Mouse (Mus musculus): ENCODE measurements at regions not wholly inside any gene's neighbourhood (a gene's known extent, or its start where the extent isn't known, plus 50 kb on each side); places are given as distances from the start of the nearest gene placed in this dataset.

DNA sequence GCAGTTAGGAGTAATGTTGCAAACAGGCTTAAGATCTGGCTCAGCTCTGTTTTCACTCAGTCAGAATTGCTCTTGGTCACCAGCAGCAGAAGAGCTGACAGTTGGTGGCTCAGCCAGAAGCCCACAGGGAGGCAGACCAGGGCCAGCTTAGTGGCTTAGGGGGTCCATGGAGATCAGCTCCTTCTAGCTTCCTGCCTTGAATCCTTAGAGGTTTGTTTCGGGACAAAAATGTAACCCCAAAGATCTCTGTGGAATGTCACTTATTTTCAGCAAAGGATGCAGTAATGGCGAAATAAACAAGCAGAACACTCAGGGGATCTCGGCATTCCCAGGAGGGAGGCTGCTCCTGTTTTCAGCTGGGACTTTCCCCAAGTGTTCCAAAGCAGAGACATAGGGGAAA, 247.8 kb downstream of the 1500009L16Rik start:
- DNase-seq (ENCODE audit: low read depth): no peak
- TF ChIP-seq CTCF (IDR thresholded peaks at IDR 0.05; ENCODE audit: borderline replicate concordance, extremely low read depth, insufficient read depth, insufficient read length): no peak
- TF ChIP-seq POLR2A (IDR thresholded peaks at IDR 0.05; ENCODE audit: borderline replicate concordance, extremely low read depth, insufficient read depth, insufficient read length, poor library complexity, severe bottlenecking): no peak

- TF ChIP-seq CTCF (IDR thresholded peaks at IDR 0.05; ENCODE audit: borderline replicate concordance, extremely low read depth, insufficient read depth, insufficient read length): no peak
- TF ChIP-seq POLR2A (IDR thresholded peaks at IDR 0.05; ENCODE audit: borderline replicate concordance, extremely low read depth, insufficient read depth, insufficient read length, poor library complexity, severe bottlenecking): no peak
- no peak for DNase-seq (ENCODE audit: low read depth)
Observed at GRCm38 (mm10) chr10:83974548-83974947, 251.9 kb downstream of the 1500009L16Rik start.

- no peak for TF ChIP-seq POLR2A (IDR thresholded peaks at IDR 0.05; ENCODE audit: borderline replicate concordance, extremely low read depth, insufficient read depth, insufficient read length, poor library complexity, severe bottlenecking)
- TF ChIP-seq CTCF (IDR thresholded peaks at IDR 0.05; ENCODE audit: borderline replicate concordance, extremely low read depth, insufficient read depth, insufficient read length): no peak
- DNase-seq (ENCODE audit: low read depth): peak; percentile 46
Observed at GRCm38 (mm10) chr10:83976548-83976947, 253.9 kb downstream of the 1500009L16Rik start.

DNA sequence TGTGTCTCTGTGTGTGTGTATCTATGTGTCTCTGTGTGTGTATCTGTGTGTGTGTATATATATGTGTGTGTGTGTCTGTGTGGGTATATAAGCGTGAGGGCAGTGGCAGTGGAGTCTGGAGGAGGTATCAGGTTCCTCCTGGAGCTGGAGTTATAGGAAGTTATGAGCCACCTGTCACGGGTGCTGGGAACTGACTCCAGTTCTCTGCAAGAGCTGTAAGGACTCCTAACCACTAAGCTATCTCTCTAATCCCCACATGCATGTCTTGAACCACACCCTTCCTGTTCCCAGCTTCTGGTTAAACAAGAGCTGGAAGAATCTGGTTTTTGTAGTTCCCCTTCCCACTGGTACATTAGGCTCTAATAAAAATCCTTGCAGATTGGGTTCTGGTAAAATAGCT, 257.3 kb downstream of the 1500009L16Rik start:
- TF ChIP-seq POLR2A (IDR thresholded peaks at IDR 0.05; ENCODE audit: borderline replicate concordance, extremely low read depth, insufficient read depth, insufficient read length, poor library complexity, severe bottlenecking) (no peak), CTCF (IDR thresholded peaks at IDR 0.05; ENCODE audit: borderline replicate concordance, extremely low read depth, insufficient read depth, insufficient read length) (no peak)
- no peak for DNase-seq (ENCODE audit: low read depth)

- DNase-seq (ENCODE audit: low read depth): peak; percentile 81
- no peak for TF ChIP-seq CTCF (IDR thresholded peaks at IDR 0.05; ENCODE audit: borderline replicate concordance, extremely low read depth, insufficient read depth, insufficient read length)
- TF ChIP-seq POLR2A (IDR thresholded peaks at IDR 0.05; ENCODE audit: borderline replicate concordance, extremely low read depth, insufficient read depth, insufficient read length, poor library complexity, severe bottlenecking): no peak
Observed at GRCm38 (mm10) chr10:83984697-83985415, 262.2 kb downstream of the 1500009L16Rik start.

- TF ChIP-seq CTCF (IDR thresholded peaks at IDR 0.05; ENCODE audit: borderline replicate concordance, extremely low read depth, insufficient read depth, insufficient read length) (no peak), POLR2A (IDR thresholded peaks at IDR 0.05; ENCODE audit: borderline replicate concordance, extremely low read depth, insufficient read depth, insufficient read length, poor library complexity, severe bottlenecking) (no peak)
- DNase-seq (ENCODE audit: low read depth): no peak
Observed at GRCm38 (mm10) chr10:83992577-83993305, 270.1 kb downstream of the 1500009L16Rik start.

DNA sequence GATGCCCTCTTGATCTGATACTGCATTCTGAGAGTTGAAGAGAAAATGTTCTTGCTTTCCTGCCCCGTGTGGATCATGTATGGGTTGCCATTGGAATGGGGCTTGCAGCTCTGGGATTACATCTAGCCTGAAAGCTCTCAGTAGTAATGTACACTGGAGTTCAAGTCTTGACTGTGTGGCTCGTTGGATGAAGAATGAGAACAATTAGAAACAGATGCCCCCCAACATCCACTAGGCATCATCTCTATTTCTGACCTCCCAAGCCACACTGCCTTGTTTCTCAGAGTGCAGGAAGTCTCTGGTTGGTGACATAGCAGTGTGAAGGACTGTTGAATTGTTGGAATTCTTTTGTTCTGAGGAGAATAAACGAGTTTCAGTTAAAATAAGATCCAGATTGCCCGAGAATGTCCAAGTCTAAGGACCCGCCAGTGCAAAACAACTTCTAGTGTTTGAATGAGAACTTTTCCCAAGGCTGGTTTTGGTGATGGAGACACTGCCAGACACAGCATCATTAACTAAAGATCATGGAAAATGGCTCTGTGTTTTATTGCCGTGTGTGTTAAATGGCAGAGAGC, 272.4 kb downstream of the 1500009L16Rik start:
- DNase-seq (ENCODE audit: low read depth): no peak
- TF ChIP-seq CTCF (IDR thresholded peaks at IDR 0.05; ENCODE audit: borderline replicate concordance, extremely low read depth, insufficient read depth, insufficient read length) (no peak), POLR2A (IDR thresholded peaks at IDR 0.05; ENCODE audit: borderline replicate concordance, extremely low read depth, insufficient read depth, insufficient read length, poor library complexity, severe bottlenecking) (no peak)

DNA sequence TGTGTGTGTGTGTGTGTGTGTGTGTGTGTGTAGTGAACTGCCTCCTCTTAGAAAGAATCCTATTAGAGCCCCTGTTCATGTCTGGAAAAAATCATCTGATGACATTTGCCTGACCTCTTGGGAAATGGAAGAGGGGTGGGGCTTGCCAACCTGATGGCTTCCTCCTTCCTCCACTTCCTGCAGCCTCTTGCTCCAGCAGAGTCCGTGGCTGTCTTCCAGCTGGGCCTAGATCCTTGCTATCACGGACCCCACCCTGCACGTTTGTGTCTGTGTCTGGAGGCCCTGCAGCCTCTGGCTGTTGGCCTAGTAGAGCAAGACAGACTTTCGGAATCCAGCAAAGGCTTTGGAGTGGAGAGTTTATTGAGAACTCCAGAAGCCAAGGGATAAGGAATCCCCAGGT, 273.2 kb downstream of the 1500009L16Rik start:
- no peak for DNase-seq (ENCODE audit: low read depth)
- TF ChIP-seq POLR2A (IDR thresholded peaks at IDR 0.05; ENCODE audit: borderline replicate concordance, extremely low read depth, insufficient read depth, insufficient read length, poor library complexity, severe bottlenecking): no peak
- no peak for TF ChIP-seq CTCF (IDR thresholded peaks at IDR 0.05; ENCODE audit: borderline replicate concordance, extremely low read depth, insufficient read depth, insufficient read length)

- TF ChIP-seq CTCF (IDR thresholded peaks at IDR 0.05; ENCODE audit: borderline replicate concordance, extremely low read depth, insufficient read depth, insufficient read length) (peak; percentile 20; the same call in 1 of the 2 replicates), POLR2A (IDR thresholded peaks at IDR 0.05; ENCODE audit: borderline replicate concordance, extremely low read depth, insufficient read depth, insufficient read length, poor library complexity, severe bottlenecking) (no peak)
- no peak for DNase-seq (ENCODE audit: low read depth)
Observed at GRCm38 (mm10) chr10:83996489-83996888, 273.8 kb downstream of the 1500009L16Rik start.

- DNase-seq (ENCODE audit: low read depth): no peak
- no peak for TF ChIP-seq POLR2A (IDR thresholded peaks at IDR 0.05; ENCODE audit: borderline replicate concordance, extremely low read depth, insufficient read depth, insufficient read length, poor library complexity, severe bottlenecking)
- no peak for TF ChIP-seq CTCF (IDR thresholded peaks at IDR 0.05; ENCODE audit: borderline replicate concordance, extremely low read depth, insufficient read depth, insufficient read length)
Observed at GRCm38 (mm10) chr10:84000436-84001208, 278.0 kb downstream of the 1500009L16Rik start.

DNA sequence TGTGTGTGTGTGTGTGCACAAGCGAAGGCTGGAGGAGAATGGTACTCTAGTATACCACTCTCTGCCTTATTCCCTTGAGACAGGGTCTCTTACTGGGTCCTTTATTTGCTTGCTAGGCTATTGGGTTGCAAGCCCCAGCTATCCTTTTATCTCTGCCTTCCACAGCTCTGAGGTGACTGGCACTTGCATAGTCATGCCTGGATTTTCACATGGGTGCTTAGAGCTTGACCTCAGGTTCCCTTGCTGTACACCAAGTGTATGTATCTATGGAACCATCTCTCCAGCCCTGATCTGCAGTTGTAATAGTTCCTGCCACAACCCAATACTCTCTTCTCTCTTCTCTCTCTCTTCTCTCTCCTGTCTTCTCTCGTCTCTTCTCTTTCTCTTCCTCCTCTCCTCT, 280.1 kb downstream of the 1500009L16Rik start:
- TF ChIP-seq POLR2A (IDR thresholded peaks at IDR 0.05; ENCODE audit: borderline replicate concordance, extremely low read depth, insufficient read depth, insufficient read length, poor library complexity, severe bottlenecking): no peak
- TF ChIP-seq CTCF (IDR thresholded peaks at IDR 0.05; ENCODE audit: borderline replicate concordance, extremely low read depth, insufficient read depth, insufficient read length): no peak
- no peak for DNase-seq (ENCODE audit: low read depth)

Data from brain, embryonic 14.5 days (tissue).